ENCODE assay signal across 37 mouse cellular contexts in genomic region chr16:87561501-87561900, GRCm38 (mm10). TPM values are rescaled to one million over a fixed set of nuclear protein-coding genes. Genes with fewer than 3 reads are reported as not detected.
"Had no signal": no experiment of that assay in that cellular context is flagged by ENCODE, and none has a peak within 500 bp of the region (broad histone marks: within the 10 kb centered on the region; RNA-seq: fewer than 3 reads in every experiment).

No protein-coding gene starts in this region.

- H3K9ac ChIP-seq: limb, embryonic 12.5 days; limb, embryonic 13.5 days; limb, embryonic 15.5 days; liver, embryonic 12.5 days; liver, embryonic 13.5 days; liver, embryonic 14.5 days; liver, embryonic 15.5 days; liver, postnatal 0 days; lung, embryonic 14.5 days; lung, embryonic 15.5 days; midbrain, embryonic 12.5 days; midbrain, embryonic 13.5 days; midbrain, embryonic 15.5 days; neural tube, embryonic 12.5 days; neural tube, embryonic 13.5 days had no signal

- H3K4me3 ChIP-seq: limb, embryonic 10.5 days; limb, embryonic 12.5 days; limb, embryonic 13.5 days; limb, embryonic 15.5 days; liver, embryonic 12.5 days; liver, embryonic 13.5 days; liver, embryonic 15.5 days; lung, embryonic 15.5 days; megakaryocyte, embryonic 14.5 days; midbrain, embryonic 10.5 days; midbrain, embryonic 12.5 days; midbrain, embryonic 13.5 days; midbrain, embryonic 15.5 days; myocyte; neural tube, embryonic 12.5 days; neural tube, embryonic 13.5 days had no signal

- H3K36me3 ChIP-seq: limb, embryonic 10.5 days; limb, embryonic 12.5 days; limb, embryonic 13.5 days; limb, embryonic 15.5 days; liver, embryonic 12.5 days; liver, embryonic 13.5 days; liver, embryonic 15.5 days; lung, embryonic 15.5 days; midbrain, embryonic 10.5 days; midbrain, embryonic 12.5 days; midbrain, embryonic 13.5 days; midbrain, embryonic 15.5 days; neural tube, embryonic 12.5 days; neural tube, embryonic 13.5 days had no signal

- DNase-seq: left cerebral cortex, postnatal 4 days; liver; liver, embryonic 13.5 days; liver, postnatal 0 days; lung, adult 18-20 months; lung, adult 2 months; lung, embryonic 14.5 days; lung, postnatal 10 days; lung, postnatal 14 days; lung, postnatal 36 days; lung, postnatal 4 days; midbrain, embryonic 14.5 days had no signal

- H3K4me2 ChIP-seq: limb, embryonic 12.5 days; limb, embryonic 13.5 days; limb, embryonic 15.5 days; liver, embryonic 11.5 days; liver, embryonic 12.5 days; liver, embryonic 13.5 days; liver, embryonic 15.5 days; lung, embryonic 14.5 days; lung, embryonic 15.5 days; midbrain, embryonic 11.5 days; midbrain, embryonic 12.5 days; midbrain, embryonic 13.5 days; midbrain, embryonic 15.5 days; neural tube, embryonic 12.5 days; neural tube, embryonic 13.5 days had no signal

- H3K4me1 ChIP-seq: limb, embryonic 10.5 days; limb, embryonic 12.5 days; limb, embryonic 13.5 days; limb, embryonic 15.5 days; liver, embryonic 12.5 days; liver, embryonic 13.5 days; liver, embryonic 15.5 days; lung, embryonic 15.5 days; midbrain, embryonic 10.5 days; midbrain, embryonic 12.5 days; midbrain, embryonic 13.5 days; midbrain, embryonic 15.5 days; neural tube, embryonic 12.5 days; neural tube, embryonic 13.5 days had no signal

- H3K27ac ChIP-seq: limb, embryonic 10.5 days; limb, embryonic 12.5 days; limb, embryonic 13.5 days; limb, embryonic 15.5 days; liver, embryonic 12.5 days; liver, embryonic 13.5 days; liver, embryonic 14.5 days; liver, embryonic 15.5 days; lung, embryonic 15.5 days; macrophage; midbrain, embryonic 10.5 days; midbrain, embryonic 12.5 days; midbrain, embryonic 13.5 days; midbrain, embryonic 15.5 days; neural tube, embryonic 12.5 days; neural tube, embryonic 13.5 days had no signal

- ATAC-seq: liver, embryonic 12.5 days; liver, postnatal 0 days; lung, postnatal 0 days; midbrain, embryonic 13.5 days; midbrain, embryonic 15.5 days; midbrain, embryonic 16.5 days had no signal

- H3K9me3 ChIP-seq: limb, embryonic 10.5 days; limb, embryonic 12.5 days; limb, embryonic 13.5 days; limb, embryonic 15.5 days; liver, embryonic 12.5 days; liver, embryonic 13.5 days; liver, embryonic 15.5 days; lung, embryonic 15.5 days; megakaryocyte, embryonic 14.5 days; midbrain, embryonic 10.5 days; midbrain, embryonic 12.5 days; midbrain, embryonic 13.5 days; midbrain, embryonic 15.5 days; neural tube, embryonic 12.5 days; neural tube, embryonic 13.5 days had no signal

- H3K27me3 ChIP-seq: limb, embryonic 12.5 days; limb, embryonic 13.5 days; limb, embryonic 15.5 days; liver, embryonic 12.5 days; liver, embryonic 13.5 days; liver, embryonic 15.5 days; lung, embryonic 15.5 days; midbrain, embryonic 12.5 days; midbrain, embryonic 13.5 days; midbrain, embryonic 15.5 days; neural tube, embryonic 12.5 days; neural tube, embryonic 13.5 days had no signal

RNA-seq across cellular contexts. Expression of gene Map3k7cl, which starts 8.4 kb away (rescaled TPM):
- polyA plus RNA-seq: limb, embryonic 10.5 days; limb, embryonic 11.5 days; limb, embryonic 12.5 days; liver, adult 2 months; liver, embryonic 11.5 days; liver, embryonic 12.5 days; liver, embryonic 13.5 days; liver, embryonic 15.5 days; liver, postnatal 0 days; macrophage; midbrain, embryonic 10.5 days; midbrain, embryonic 11.5 days; midbrain, embryonic 12.5 days; midbrain, embryonic 13.5 days; midbrain, embryonic 14.5 days; midbrain, embryonic 16.5 days; midbrain, postnatal 0 days; neural tube, embryonic 11.5 days; neural tube, embryonic 12.5 days; neural tube, embryonic 13.5 days had no signal
